Mouse (Mus musculus) midbrain, postnatal 0 days (tissue): ENCODE data around the gene Pidd1. TPM values are rescaled to one million over a fixed set of nuclear protein-coding genes. Genes with fewer than 3 reads are reported as not detected.
A peak's percentile ranks its signal among the peaks of the same experiment; 100 is the strongest.

Experiments used
- ATAC-seq: fragments of 200-750 bp; cut with Nextera tagmentation; 2 replicates; pipeline ENCODE4 v1.8.0; 2017; ENCODE audit warnings: moderate number of reproducible peaks, mild to moderate bottlenecking, moderate TSS enrichment, moderate library complexity; ENCODE audit not compliant: low FRiP score
- DNase-seq: peaks from one replicate; pipeline ENCODE4 v3.0.0-alpha.2; 2015; ENCODE audit warnings: low spot score
- H3K27ac ChIP-seq: fragments of 300-500 bp; sonication (generic); 2 replicates; pipeline ENCODE4 v1.5.1; 2014; ENCODE audit warnings: low read depth, mild to moderate bottlenecking, low read length, mixed read lengths
- H3K27me3 ChIP-seq: fragments of 300-500 bp; sonication (generic); 2 replicates; pipeline ENCODE4 v1.6.1; 2014; ENCODE audit warnings: low read length, control low read depth, mixed read lengths; ENCODE audit not compliant: insufficient read depth
- H3K36me3 ChIP-seq: fragments of 300-500 bp; sonication (generic); 2 replicates; pipeline ENCODE4 v1.6.1; 2014; ENCODE audit warnings: low read length, control low read depth, mixed read lengths; ENCODE audit not compliant: insufficient read depth
- H3K4me1 ChIP-seq: fragments of 300-500 bp; sonication (generic); 2 replicates; pipeline ENCODE4 v1.6.1; 2014; ENCODE audit warnings: mild to moderate bottlenecking, control low read depth, antibody characterized with exemption, low read length, mixed read lengths; ENCODE audit not compliant: insufficient read depth
- H3K4me2 ChIP-seq: fragments of 300-500 bp; sonication (generic); 2 replicates; pipeline ENCODE4 v1.6.1; 2014; ENCODE audit warnings: low read depth, mild to moderate bottlenecking, low read length, mixed read lengths; ENCODE audit not compliant: poor library complexity, severe bottlenecking
- H3K4me3 ChIP-seq: fragments of 300-500 bp; sonication (generic); 2 replicates; pipeline ENCODE4 v1.5.1; 2014; ENCODE audit warnings: low read depth, mild to moderate bottlenecking, low read length, moderate library complexity
- H3K9ac ChIP-seq: fragments of 300-500 bp; sonication (generic); replicated peaks from 2 replicates; pipeline ENCODE4 v1.6.1; 2014; ENCODE audit warnings: mild to moderate bottlenecking, low read length, moderate library complexity, mixed read lengths; ENCODE audit not compliant: poor library complexity, severe bottlenecking
- H3K9me3 ChIP-seq: fragments of 300-500 bp; sonication (generic); 2 replicates; pipeline ENCODE4 v1.6.1; 2016; ENCODE audit warnings: low read length, control low read depth
- CTCF ChIP-seq: IDR thresholded peaks from 2 replicates; pipeline ENCODE4 v1.5.1; 2016; ENCODE audit warnings: antibody characterized with exemption, mild to moderate bottlenecking
- WGBS: fragments of 180-500 bp; shearing (Covaris S2); extraction: QIAGEN DNeasy Blood & Tissue Kit; methylation state at CpG from one replicate; pipeline ENCODE4 v1.1.7; 2014; 5-methylcytosine and 5-hydroxymethylcytosine counted together
- polyA plus RNA-seq: library from polyadenylated mRNA; unstranded; fragments of >200 nt; fragmentation: Nextera tagmentation; extraction: Ambion mirVana; gene quantifications from 2 replicates; pipeline ENCODE4 v1.2.1, GENCODE M21; 2015
- total RNA-seq: library from RNA; depleted of rRNA; stranded (reverse); fragments of >200 nt; gene quantifications from 2 replicates; pipeline ENCODE4 v1.2.3, GENCODE M21; 2014

The Pidd1 gene
- total and polyA plus RNA-seq, 2 experiments from 2014 or later = 1.3 to 1.6 TPM

DNA sequence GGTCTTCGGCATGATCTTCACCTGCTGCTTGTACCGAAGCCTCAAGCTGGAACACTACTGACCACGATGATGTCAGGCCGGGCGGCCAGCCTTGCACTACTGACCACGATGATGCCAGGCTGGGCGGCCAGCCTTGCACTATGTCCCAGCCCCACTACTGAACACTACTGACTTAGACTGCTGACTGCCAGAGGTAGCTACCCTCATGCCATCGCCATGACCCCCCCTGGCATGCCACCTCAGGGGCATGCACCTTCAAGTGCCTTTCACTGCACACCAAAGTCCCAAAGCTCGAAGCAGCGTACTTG is 26.8 kb upstream of the Pidd1 start:
- H3K27ac ChIP-seq = no peak overlapping the region
- ATAC-seq (no peak), DNase-seq (no peak)
- 93% methylated on average over 10 of the region's 10 CpGs for WGBS
- H3K36me3 ChIP-seq = peaks cover 22% of the 10 kb centered on the region
- peaks cover 4% of the 10 kb centered on the region; the same call in 1 of the 2 replicates for H3K27me3 ChIP-seq
- H3K9ac ChIP-seq = no peak overlapping the region
- no peak overlapping the region for H3K4me2 ChIP-seq
- no peak for TF ChIP-seq CTCF
- peaks cover 28% of the 10 kb centered on the region for H3K4me1 ChIP-seq
- no peak overlapping the region for H3K4me3 ChIP-seq
- H3K9me3 ChIP-seq = no peaks in the 10 kb centered on the region

DNA sequence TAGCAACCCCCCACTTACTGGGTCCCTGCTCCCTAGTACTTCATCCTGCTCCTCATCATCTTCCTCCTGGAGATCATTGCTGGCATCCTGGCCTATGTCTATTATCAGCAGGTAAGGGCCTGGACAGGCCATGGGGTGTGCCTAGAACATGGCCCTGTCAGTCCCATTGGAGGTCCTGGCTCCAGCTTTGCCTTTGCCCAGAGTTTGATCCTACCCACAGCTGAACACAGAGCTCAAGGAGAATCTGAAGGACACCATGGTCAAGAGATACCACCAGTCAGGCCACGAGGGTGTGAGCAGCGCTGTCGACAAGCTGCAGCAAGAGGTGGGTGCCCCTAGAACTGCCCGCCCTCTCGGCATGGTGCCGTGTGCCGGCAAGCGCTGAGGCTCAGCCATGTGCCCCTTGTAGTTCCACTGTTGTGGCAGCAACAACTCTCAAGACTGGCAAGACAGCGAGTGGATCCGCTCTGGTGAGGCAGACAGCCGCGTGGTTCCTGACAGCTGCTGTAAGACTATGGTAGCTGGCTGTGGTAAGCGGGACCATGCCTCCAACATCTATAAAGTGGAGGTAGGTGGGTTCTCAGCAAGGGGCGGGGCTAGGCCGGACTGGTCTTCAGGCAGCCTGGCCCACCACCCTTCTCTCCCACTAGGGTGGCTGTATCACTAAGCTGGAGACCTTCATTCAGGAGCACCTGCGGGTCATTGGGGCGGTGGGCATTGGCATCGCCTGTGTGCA is 26.2 kb upstream of the Pidd1 start:
- no peak for TF ChIP-seq CTCF

DNA sequence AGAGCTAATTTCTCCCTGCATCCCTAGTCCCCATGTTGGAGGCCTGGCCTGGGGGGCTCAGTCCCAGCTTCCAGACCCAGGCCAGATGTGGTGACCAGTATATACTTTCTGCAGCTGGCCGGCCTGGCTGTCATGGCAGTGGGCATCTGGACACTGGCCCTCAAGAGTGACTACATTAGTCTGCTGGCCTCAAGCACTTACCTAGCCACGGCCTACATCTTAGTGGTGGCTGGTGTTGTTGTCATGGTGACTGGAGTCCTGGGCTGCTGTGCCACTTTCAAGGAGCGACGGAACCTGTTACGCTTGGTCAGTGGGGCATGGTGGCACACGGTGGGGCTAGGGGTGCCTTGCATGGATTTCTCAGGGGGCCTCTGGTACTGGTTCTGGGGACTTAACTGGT is 25.5 kb upstream of the Pidd1 start:
- H3K4me1 ChIP-seq = peaks cover 32% of the 10 kb centered on the region
- DNase-seq (no peak), ATAC-seq (no peak)
- peak overlapping the region; percentile 80 for H3K27ac ChIP-seq
- no peaks in the 10 kb centered on the region for H3K9me3 ChIP-seq
- peaks cover 14% of the 10 kb centered on the region for H3K27me3 ChIP-seq
- no peak for TF ChIP-seq CTCF
- peak overlapping the region; percentile 77 for H3K4me2 ChIP-seq
- peak overlapping the region; percentile 49; the same call in 1 of the 2 replicates for H3K4me3 ChIP-seq
- 50% methylated on average over 6 of the region's 6 CpGs for WGBS
- peaks cover 22% of the 10 kb centered on the region for H3K36me3 ChIP-seq
- H3K9ac ChIP-seq = peak overlapping the region; percentile 64

More for the DNA sequence above, 26.2 kb upstream of the Pidd1 start:
- DNase-seq (no peak), ATAC-seq (no peak)
- H3K4me2 ChIP-seq = 0 out of 2 replicates have a peak overlapping the region, but pooled peaks have one; percentile 77
- no peak overlapping the region for H3K4me3 ChIP-seq
- no peak overlapping the region for H3K9ac ChIP-seq
- H3K36me3 ChIP-seq = peaks cover 22% of the 10 kb centered on the region
- WGBS = 91% methylated on average over 18 of the region's 18 CpGs
- peaks cover 29% of the 10 kb centered on the region for H3K4me1 ChIP-seq
- peaks cover 7% of the 10 kb centered on the region for H3K27me3 ChIP-seq
- H3K27ac ChIP-seq = no peak overlapping the region
- H3K9me3 ChIP-seq = no peaks in the 10 kb centered on the region

DNA sequence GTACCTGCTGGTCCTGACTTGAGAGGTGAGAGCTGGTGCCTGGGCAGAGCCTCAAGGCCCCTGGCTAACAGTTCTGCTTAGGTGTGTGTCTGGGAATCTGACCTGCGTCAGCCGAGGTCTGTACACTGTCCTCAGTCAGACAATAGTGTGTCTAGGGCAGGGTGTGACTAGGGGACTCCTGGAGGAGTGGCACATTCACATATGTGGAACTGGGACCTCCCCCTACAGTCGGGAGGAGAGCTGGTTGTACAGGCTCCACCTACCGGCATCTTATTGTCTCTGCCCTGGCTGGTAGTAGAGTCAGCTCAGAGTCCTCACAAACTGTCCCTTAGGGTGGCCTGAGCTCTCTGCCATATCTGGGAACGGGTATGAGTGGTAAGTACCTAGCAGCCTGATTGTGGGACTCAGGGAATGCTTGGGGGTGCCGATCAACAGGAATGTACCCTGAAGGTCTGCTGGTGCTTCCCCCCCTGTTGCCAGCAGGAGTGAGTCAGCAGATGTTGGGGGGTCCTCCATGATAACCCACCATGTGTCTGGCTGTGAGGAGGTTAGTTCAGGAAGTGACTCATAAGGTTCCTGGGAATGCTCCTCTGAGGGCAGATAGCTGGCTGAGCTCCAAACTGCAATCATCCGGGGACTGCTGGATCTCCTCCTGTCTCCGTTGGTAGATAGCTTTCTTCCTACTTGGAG is 24.8 kb upstream of the Pidd1 start:
- no peaks in the 10 kb centered on the region for H3K9me3 ChIP-seq
- 12% methylated on average over 8 of the region's 8 CpGs for WGBS
- ATAC-seq (peak; percentile 73), DNase-seq (peak; percentile 87)
- peak overlapping the region; percentile 80 for H3K27ac ChIP-seq
- H3K27me3 ChIP-seq = peaks cover 21% of the 10 kb centered on the region
- peak; percentile 70 for TF ChIP-seq CTCF
- H3K4me2 ChIP-seq = peak overlapping the region; percentile 77
- H3K4me1 ChIP-seq = peaks cover 26% of the 10 kb centered on the region
- peak overlapping the region; percentile 49 for H3K4me3 ChIP-seq
- H3K9ac ChIP-seq = peak overlapping the region; percentile 64
- peaks cover 22% of the 10 kb centered on the region for H3K36me3 ChIP-seq

DNA sequence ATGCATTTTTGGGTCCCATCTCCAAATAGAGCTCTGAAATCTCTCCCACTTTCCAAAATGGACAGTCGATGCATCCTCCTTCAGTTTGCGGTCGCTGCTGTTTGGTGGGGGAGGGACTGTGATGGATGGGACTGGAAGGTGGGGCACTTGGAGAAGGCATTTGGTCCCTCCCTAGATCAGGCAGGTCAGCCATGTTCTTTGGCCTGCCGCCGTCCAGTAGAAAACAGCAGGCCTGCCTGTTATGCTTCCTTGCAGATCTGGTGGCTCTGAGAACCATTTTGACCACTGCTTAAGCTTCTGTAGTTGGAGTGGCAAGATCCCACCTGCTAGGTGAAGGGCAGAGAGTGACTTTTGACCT is 24.3 kb upstream of the Pidd1 start:
- Histone ChIP-seq H3K4me3 (peak overlapping the region; percentile 49), H3K27me3 (peaks cover 26% of the 10 kb centered on the region), H3K27ac (peak overlapping the region; percentile 80), H3K4me1 (peaks cover 26% of the 10 kb centered on the region), H3K9me3 (no peaks in the 10 kb centered on the region), H3K4me2 (peak overlapping the region; percentile 77), H3K36me3 (peaks cover 22% of the 10 kb centered on the region), H3K9ac (peak overlapping the region; percentile 64)
- no peak for TF ChIP-seq CTCF
- DNase-seq (no peak), ATAC-seq (no peak)
- 22% methylated on average over 5 of the region's 5 CpGs for WGBS
